Mouse (Mus musculus) forebrain, embryonic 11.5 days (tissue): ENCODE results near the gene Lrrfip2. TPM values are rescaled to one million over a fixed set of nuclear protein-coding genes. Genes with fewer than 3 reads are reported as not detected.
A peak's percentile ranks its signal among the peaks of the same experiment; 100 is the strongest.

Source experiments
- ATAC-seq: fragments of 200-750 bp; cut with Nextera tagmentation; replicated peaks from 2 replicates; pipeline ENCODE4 v1.8.0; 2017; ENCODE audit warnings: moderate TSS enrichment; ENCODE audit not compliant: low FRiP score
- DNase-seq: peaks from one replicate; pipeline ENCODE4 v3.0.0-alpha.2; 2017; ENCODE audit warnings: low spot score
- H3K27ac ChIP-seq: fragments of 300-500 bp; sonication (generic); 2 replicates; pipeline ENCODE4 v1.5.1; 2014; ENCODE audit warnings: low read depth, low read length
- H3K27me3 ChIP-seq: fragments of 300-500 bp; sonication (generic); 2 replicates; pipeline ENCODE4 v1.6.1; 2014; ENCODE audit warnings: mild to moderate bottlenecking, low read length, mixed read lengths; ENCODE audit not compliant: control insufficient read depth, insufficient read depth
- H3K36me3 ChIP-seq: fragments of 300-500 bp; sonication (generic); 2 replicates; pipeline ENCODE4 v1.6.1; 2014; ENCODE audit warnings: mild to moderate bottlenecking, low read length, moderate library complexity, mixed read lengths; ENCODE audit not compliant: control insufficient read depth, insufficient read depth
- H3K4me1 ChIP-seq: fragments of 300-500 bp; sonication (generic); replicated peaks from 2 replicates; pipeline ENCODE4 v1.6.1; 2014; ENCODE audit warnings: low read length, mixed read lengths; ENCODE audit not compliant: control insufficient read depth, insufficient read depth
- H3K4me2 ChIP-seq: fragments of 300-500 bp; sonication (generic); 2 replicates; pipeline ENCODE4 v1.6.1; 2014; ENCODE audit warnings: low read depth, mild to moderate bottlenecking, low read length, moderate library complexity, mixed read lengths; ENCODE audit not compliant: severe bottlenecking
- H3K4me3 ChIP-seq: fragments of 300-500 bp; sonication (generic); 2 replicates; pipeline ENCODE4 v1.5.1; 2014; ENCODE audit warnings: low read depth, low read length
- H3K9ac ChIP-seq: fragments of 300-500 bp; sonication (generic); 2 replicates; pipeline ENCODE4 v1.6.1; 2014; ENCODE audit warnings: low read length
- H3K9me3 ChIP-seq: fragments of 300-500 bp; sonication (generic); 2 replicates; pipeline ENCODE4 v1.6.1; 2016; ENCODE audit warnings: low read length, mixed read lengths; ENCODE audit not compliant: control insufficient read depth
- WGBS: fragments of 180-500 bp; shearing (Covaris S2); extraction: QIAGEN DNeasy Blood & Tissue Kit; methylation state at CpG from one replicate; pipeline ENCODE4 v1.1.7; 2014; 5-methylcytosine and 5-hydroxymethylcytosine counted together
- polyA plus RNA-seq: library from polyadenylated mRNA; unstranded; fragments of >200 nt; fragmentation: Nextera tagmentation; extraction: Ambion mirVana; gene quantifications from 2 replicates; pipeline ENCODE4 v1.2.1, GENCODE M21; 2014

Gene Lrrfip2
- polyA plus RNA-seq: 44.3 and 50.6 TPM in 2 replicates

DNA sequence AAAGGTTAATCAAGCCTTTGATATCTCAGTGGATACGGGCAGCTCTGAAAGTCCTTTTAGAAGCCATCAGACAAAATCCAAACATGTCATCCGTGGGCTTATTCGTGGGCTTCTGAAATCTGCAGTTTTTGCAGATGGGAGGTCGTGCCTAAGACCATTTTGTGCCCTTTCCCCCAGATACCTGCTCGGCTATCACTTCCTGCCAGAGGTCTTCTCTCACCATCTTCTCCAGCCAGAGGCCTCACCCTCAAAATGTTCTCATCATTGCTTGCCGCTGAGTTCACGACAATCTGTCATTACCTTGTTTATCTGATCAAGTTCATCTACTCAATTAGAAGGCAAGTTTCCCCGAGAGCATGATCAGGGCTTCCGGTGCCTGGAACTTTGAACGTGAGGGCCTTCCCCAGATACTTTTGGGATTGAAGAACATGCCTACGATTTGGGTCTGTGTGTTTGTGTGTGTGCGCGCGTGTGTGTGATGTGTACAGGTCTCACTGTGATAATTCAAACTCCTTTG, at the start of gene Lrrfip2:
TSS of gene Lrrfip2 (plus strand) at position 467 of the 517 bp plus-strand sequence.
- no peak for ATAC-seq
- peak within 1 kb of the TSS; percentile 89 for H3K9ac ChIP-seq
- 43% methylated on average over 14 of the region's 14 CpGs for WGBS

DNA sequence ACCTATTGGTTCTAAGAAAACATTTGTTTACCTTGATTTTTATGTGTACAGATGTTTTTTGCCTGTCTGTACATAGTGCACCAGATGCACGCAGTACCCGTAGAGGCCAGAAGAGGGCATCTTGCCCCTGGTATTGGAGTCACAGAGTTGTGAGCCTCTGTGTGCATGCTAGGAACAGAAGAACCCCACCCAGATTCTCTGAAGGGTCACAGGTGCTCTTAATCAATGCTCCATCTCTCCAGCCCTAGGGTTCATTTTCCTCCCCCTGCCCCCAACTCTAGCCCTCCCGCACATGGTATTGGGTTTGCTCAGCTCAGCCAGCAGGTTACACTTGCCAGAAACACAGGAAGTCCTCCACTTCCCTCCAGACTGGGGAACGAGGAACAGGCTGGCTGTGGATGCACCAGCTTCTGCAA, 46.8 kb upstream of the Lrrfip2 start:
- DNase-seq: peak; percentile 75
- H3K4me2 ChIP-seq: no peak overlapping the region
- no peaks in the 10 kb centered on the region; the same call in 1 of the 2 replicates for H3K9me3 ChIP-seq
- 40% methylated on average over 4 of the region's 4 CpGs for WGBS
- no peak overlapping the region for H3K27ac ChIP-seq
- no peak for ATAC-seq
- no peak overlapping the region for H3K9ac ChIP-seq
- H3K4me3 ChIP-seq: no peak overlapping the region
- H3K4me1 ChIP-seq: no peaks in the 10 kb centered on the region
- H3K36me3 ChIP-seq: no peaks in the 10 kb centered on the region
- no peaks in the 10 kb centered on the region for H3K27me3 ChIP-seq

More for the DNA sequence above, at the start of gene Lrrfip2:
- Histone ChIP-seq H3K36me3 (no peaks in the 10 kb centered on the region), H3K4me3 (peak within 1 kb of the TSS; percentile 78), H3K27me3 (no peaks in the 10 kb centered on the region), H3K4me2 (peak within 1 kb of the TSS; percentile 82), H3K27ac (peak within 1 kb of the TSS; percentile 74), H3K9me3 (no peaks in the 10 kb centered on the region), H3K4me1 (0 out of 2 replicates have a peak, but pooled peaks cover 8% of the 10 kb centered on the region)
- DNase-seq: no peak

DNA sequence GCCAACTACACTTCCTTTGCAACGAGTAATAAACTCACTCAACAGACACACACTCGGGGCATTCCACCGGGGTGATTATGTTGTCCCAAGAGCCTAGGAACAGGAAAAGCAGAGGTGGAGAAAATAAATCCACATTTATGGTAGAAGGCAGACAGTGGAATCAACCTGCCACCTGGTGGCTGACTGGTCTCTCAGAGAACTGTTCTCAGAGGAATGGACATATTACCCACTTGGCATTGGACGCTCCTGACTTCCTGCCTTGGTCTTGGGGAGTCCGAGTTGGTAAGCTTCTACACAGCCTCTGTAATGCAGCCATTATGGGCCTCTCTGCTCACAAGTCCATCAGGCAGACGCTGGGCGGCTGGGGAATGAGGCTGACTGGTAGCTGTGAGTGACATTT, 45.2 kb upstream of the Lrrfip2 start:
- WGBS: 72% methylated on average over 7 of the region's 7 CpGs
- Histone ChIP-seq H3K9ac (no peak overlapping the region), H3K27me3 (no peaks in the 10 kb centered on the region), H3K9me3 (no peaks in the 10 kb centered on the region; the same call in 1 of the 2 replicates), H3K36me3 (no peaks in the 10 kb centered on the region), H3K4me3 (no peak overlapping the region), H3K27ac (no peak overlapping the region), H3K4me2 (no peak overlapping the region), H3K4me1 (no peaks in the 10 kb centered on the region)
- DNase-seq (no peak), ATAC-seq (no peak)

DNA sequence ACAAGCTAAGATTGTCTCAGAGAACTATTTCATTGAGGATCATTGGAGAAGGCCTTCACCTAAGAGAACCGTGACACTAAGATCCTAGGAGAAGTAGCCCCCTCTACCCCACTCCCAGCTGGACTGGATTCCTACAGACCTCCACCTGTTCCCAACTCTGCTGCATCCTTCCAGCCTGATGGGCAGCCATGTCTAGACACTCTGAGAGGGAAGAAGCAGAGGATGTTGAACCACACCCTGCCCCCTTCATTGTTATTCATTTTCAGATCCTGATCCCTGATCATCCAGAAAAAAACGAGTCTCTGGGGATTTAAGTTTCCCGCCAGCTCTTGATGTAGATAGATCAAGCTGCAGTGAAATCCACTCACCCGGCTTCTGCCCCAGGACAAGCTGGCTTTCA, 44.4 kb upstream of the Lrrfip2 start:
- Histone ChIP-seq H3K4me2 (no peak overlapping the region), H3K4me3 (no peak overlapping the region), H3K27me3 (no peaks in the 10 kb centered on the region), H3K9ac (no peak overlapping the region), H3K4me1 (no peaks in the 10 kb centered on the region), H3K9me3 (no peaks in the 10 kb centered on the region; the same call in 1 of the 2 replicates), H3K36me3 (no peaks in the 10 kb centered on the region), H3K27ac (no peak overlapping the region)
- DNase-seq (no peak), ATAC-seq (no peak)
- 80% methylated on average over 4 of the region's 4 CpGs for WGBS

DNA sequence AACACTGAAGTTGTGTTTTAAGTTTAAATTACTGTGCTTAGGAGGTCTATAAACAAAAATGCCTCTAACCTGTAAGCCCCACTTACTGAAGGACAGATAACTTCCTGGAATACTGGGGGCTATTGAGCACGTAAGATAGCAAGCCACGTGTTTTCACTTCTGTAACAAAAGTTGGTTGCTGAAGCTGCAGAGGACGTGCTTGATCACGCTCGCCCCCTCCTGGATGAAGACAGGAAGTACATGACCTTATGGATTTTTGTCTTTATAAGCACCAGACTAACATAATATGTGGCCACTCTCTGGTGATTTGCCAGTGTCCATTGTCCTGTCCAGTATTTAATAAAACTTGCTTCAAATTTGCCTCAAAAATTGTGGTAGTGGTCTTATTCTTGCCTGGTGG, 39.6 kb upstream of the Lrrfip2 start:
- H3K4me3 ChIP-seq: no peak overlapping the region
- no peak overlapping the region for H3K27ac ChIP-seq
- H3K27me3 ChIP-seq: no peaks in the 10 kb centered on the region
- no peak overlapping the region for H3K4me2 ChIP-seq
- 68% methylated on average over 5 of the region's 5 CpGs for WGBS
- H3K9me3 ChIP-seq: no peaks in the 10 kb centered on the region; the same call in 1 of the 2 replicates
- no peak overlapping the region for H3K9ac ChIP-seq
- DNase-seq (no peak), ATAC-seq (no peak)
- H3K36me3 ChIP-seq: no peaks in the 10 kb centered on the region
- no peaks in the 10 kb centered on the region for H3K4me1 ChIP-seq

DNA sequence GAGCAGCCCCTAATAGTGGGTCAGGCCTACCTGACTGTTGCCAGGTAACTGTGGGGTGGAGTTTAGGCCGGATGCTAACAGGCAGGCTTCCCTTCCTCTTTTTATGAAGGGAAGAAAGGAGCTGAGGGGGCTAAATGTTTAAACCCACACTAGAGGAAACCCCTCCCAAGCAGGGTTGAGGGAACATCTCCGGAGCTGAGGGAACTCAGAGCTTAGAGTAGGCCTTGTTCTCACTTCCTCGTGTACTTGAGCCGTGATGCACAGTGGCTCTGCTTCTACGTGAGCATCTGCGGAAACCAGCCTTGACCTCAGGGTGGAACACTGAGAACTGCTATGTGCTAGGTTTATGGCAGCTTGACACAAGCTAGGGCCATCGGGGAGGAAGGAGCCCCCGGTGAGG, 36.6 kb upstream of the Lrrfip2 start:
- H3K4me2 ChIP-seq: no peak overlapping the region
- WGBS: 92% methylated on average over 8 of the region's 8 CpGs
- no peaks in the 10 kb centered on the region for H3K4me1 ChIP-seq
- ATAC-seq (no peak), DNase-seq (no peak)
- no peaks in the 10 kb centered on the region for H3K27me3 ChIP-seq
- no peak overlapping the region for H3K4me3 ChIP-seq
- H3K36me3 ChIP-seq: no peaks in the 10 kb centered on the region
- H3K9ac ChIP-seq: no peak overlapping the region
- no peak overlapping the region for H3K27ac ChIP-seq
- no peaks in the 10 kb centered on the region; the same call in 1 of the 2 replicates for H3K9me3 ChIP-seq

DNA sequence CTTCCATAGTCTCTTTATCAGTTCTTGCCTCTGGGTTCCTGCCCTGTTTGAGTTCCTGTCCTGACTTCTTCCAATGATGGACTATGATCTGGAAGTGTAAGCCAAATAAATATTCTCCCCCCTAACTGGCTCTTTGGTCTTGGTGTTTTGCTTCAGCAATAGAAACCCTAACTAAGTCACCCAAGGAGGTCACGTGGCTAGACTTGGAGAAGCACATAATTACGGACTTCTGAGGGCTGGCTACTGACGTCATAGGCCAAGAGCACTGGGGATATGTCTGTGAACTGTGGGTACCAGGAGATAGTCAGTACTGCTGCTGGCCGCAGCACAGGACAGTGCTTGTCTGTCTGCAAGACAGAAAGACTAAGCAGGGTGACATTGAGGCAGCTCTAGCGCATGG, 35.6 kb upstream of the Lrrfip2 start:
- Histone ChIP-seq H3K9ac (no peak overlapping the region), H3K27me3 (no peaks in the 10 kb centered on the region), H3K4me3 (no peak overlapping the region), H3K4me2 (no peak overlapping the region), H3K9me3 (no peaks in the 10 kb centered on the region; the same call in 1 of the 2 replicates), H3K27ac (no peak overlapping the region), H3K36me3 (no peaks in the 10 kb centered on the region), H3K4me1 (no peaks in the 10 kb centered on the region)
- ATAC-seq (no peak), DNase-seq (no peak)
- WGBS: 87% methylated on average over 5 of the region's 5 CpGs

DNA sequence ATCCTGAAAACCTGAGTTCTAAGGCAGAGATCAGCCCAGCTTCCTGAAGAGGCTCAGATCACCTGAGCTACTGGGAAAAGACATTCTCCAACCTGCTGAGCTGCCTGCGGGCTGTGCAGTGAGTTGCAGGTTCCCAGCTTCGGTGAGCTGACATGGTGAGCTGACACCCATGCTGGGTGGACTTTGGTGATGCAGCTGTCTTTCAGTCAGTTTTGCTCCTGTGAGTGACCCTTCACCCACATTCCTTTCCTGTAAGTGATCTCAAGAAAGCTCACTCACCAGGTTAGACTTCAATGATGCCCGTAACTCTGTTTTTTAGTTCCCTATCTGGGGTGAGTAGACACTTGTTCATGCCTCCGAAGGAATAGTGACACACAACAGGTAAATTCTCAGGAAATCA, 32.1 kb upstream of the Lrrfip2 start:
- Histone ChIP-seq H3K27me3 (no peaks in the 10 kb centered on the region), H3K9ac (no peak overlapping the region), H3K36me3 (no peaks in the 10 kb centered on the region), H3K27ac (no peak overlapping the region), H3K9me3 (no peaks in the 10 kb centered on the region), H3K4me1 (no peaks in the 10 kb centered on the region), H3K4me2 (no peak overlapping the region), H3K4me3 (no peak overlapping the region)
- 67% methylated on average over 4 of the region's 4 CpGs for WGBS
- DNase-seq: no peak
- no peak for ATAC-seq

DNA sequence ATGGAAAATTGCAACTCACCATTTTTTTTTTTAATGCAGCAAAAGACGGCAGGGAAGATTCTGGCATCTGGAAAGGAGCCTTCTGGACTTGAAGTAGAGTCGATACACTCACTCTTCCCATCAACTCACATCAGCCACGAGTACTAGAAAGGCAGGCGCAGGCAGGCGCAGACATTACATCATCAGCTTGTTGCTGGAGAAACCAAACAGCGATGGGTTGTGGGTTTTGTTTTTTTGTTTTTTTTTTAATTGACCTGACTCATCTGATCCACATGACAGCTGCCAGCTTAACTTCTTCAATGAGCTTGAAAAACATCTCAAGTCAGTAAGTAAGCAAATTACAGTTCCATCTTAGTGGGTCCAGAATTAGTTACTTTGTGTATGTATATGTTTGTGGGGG, 31.3 kb upstream of the Lrrfip2 start:
- Histone ChIP-seq H3K27ac (no peak overlapping the region), H3K4me3 (no peak overlapping the region), H3K27me3 (no peaks in the 10 kb centered on the region), H3K4me2 (no peak overlapping the region), H3K9ac (no peak overlapping the region), H3K9me3 (no peaks in the 10 kb centered on the region), H3K4me1 (no peaks in the 10 kb centered on the region), H3K36me3 (no peaks in the 10 kb centered on the region)
- ATAC-seq (no peak), DNase-seq (no peak)
- 71% methylated on average over 6 of the region's 6 CpGs for WGBS
